Mouse (Mus musculus) midbrain, embryonic 15.5 days (tissue): ENCODE results near the gene Kif3b. TPM values are rescaled to one million over a fixed set of nuclear protein-coding genes. Genes with fewer than 3 reads are reported as not detected.

Source experiments
- ATAC-seq: fragments of 200-750 bp; cut with Nextera tagmentation; replicated peaks from 2 replicates; pipeline ENCODE4 v1.8.0; 2017; ENCODE audit warnings: moderate TSS enrichment
- H3K27ac ChIP-seq: fragments of 300-500 bp; sonication (generic); 2 replicates; pipeline ENCODE4 v1.5.1; 2015; ENCODE audit warnings: mild to moderate bottlenecking, inconsistent platforms
- H3K27me3 ChIP-seq: fragments of 300-500 bp; sonication (generic); replicated peaks from 2 replicates; pipeline ENCODE4 v1.6.1; 2015; ENCODE audit warnings: inconsistent platforms
- H3K36me3 ChIP-seq: fragments of 300-500 bp; sonication (generic); replicated peaks from 2 replicates; pipeline ENCODE4 v1.6.1; 2015; ENCODE audit warnings: inconsistent platforms
- H3K4me1 ChIP-seq: fragments of 300-500 bp; sonication (generic); 2 replicates; pipeline ENCODE4 v1.6.1; 2015; ENCODE audit warnings: inconsistent platforms
- H3K4me2 ChIP-seq: fragments of 300-500 bp; sonication (generic); 2 replicates; pipeline ENCODE4 v1.6.1; 2015; ENCODE audit warnings: inconsistent platforms, mild to moderate bottlenecking, moderate library complexity
- H3K4me3 ChIP-seq: fragments of 300-500 bp; sonication (generic); 2 replicates; pipeline ENCODE4 v1.5.1; 2015; ENCODE audit warnings: mild to moderate bottlenecking, inconsistent platforms
- H3K9ac ChIP-seq: fragments of 300-500 bp; sonication (generic); 2 replicates; pipeline ENCODE4 v1.6.1; 2015; ENCODE audit warnings: mild to moderate bottlenecking, inconsistent platforms
- H3K9me3 ChIP-seq: fragments of 300-500 bp; sonication (generic); 2 replicates; pipeline ENCODE4 v1.6.1; 2016; ENCODE audit warnings: inconsistent platforms
- WGBS: fragments of 180-500 bp; shearing (Covaris S2); methylation state at CpG from one replicate; pipeline ENCODE4 v1.1.7; 2015; ENCODE audit warnings: mixed read lengths; 5-methylcytosine and 5-hydroxymethylcytosine counted together
- polyA plus RNA-seq: library from polyadenylated mRNA; unstranded; fragments of >200 nt; fragmentation: Nextera tagmentation; extraction: Ambion mirVana; gene quantifications from 2 replicates; pipeline ENCODE4 v1.2.1, GENCODE M21; 2015

Gene Kif3b
- polyA plus RNA-seq, 1 experiment from 2014 or later = 24.7 TPM

DNA sequence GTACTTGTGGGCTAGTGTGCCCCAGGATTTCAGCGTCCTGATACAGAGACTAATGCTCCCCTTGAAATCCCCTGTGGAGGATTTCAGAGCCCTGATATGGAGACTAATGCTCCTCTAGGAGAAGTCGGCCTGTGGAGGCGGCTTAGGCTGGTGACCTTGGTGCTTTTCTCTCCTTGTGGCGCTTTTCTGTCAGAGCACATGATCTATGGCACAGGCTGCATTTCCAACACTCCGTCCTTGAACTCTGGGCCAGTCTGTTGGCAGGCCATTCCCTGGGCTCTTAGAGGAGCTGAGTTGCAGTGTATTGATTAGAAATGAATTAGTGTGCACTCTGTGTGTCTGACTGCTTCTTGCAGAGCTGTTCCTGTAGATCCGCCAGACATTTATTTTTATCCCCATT is 14.0 kb downstream of the Kif3b start:
- no peak overlapping the region for H3K4me2 ChIP-seq
- no peak overlapping the region for H3K4me3 ChIP-seq
- H3K27ac ChIP-seq = no peak overlapping the region
- H3K4me1 ChIP-seq = no peaks in the 10 kb centered on the region
- H3K9me3 ChIP-seq = no peaks in the 10 kb centered on the region
- no peak for ATAC-seq
- H3K9ac ChIP-seq = no peak overlapping the region
- H3K27me3 ChIP-seq = no peaks in the 10 kb centered on the region
- H3K36me3 ChIP-seq = no peaks in the 10 kb centered on the region
- whole genome bisulfite sequencing = 81% methylated on average over 6 of the region's 6 CpGs

GRCm38 (mm10) chr2:153308586-153308985 is 17.4 kb downstream of the Kif3b start:
- H3K4me2 ChIP-seq = no peak overlapping the region
- H3K9ac ChIP-seq = no peak overlapping the region
- no peak overlapping the region for H3K4me3 ChIP-seq
- H3K27ac ChIP-seq = no peak overlapping the region
- no peaks in the 10 kb centered on the region for H3K27me3 ChIP-seq
- H3K4me1 ChIP-seq = no peaks in the 10 kb centered on the region
- H3K9me3 ChIP-seq = no peaks in the 10 kb centered on the region
- ATAC-seq = no peak
- H3K36me3 ChIP-seq = no peaks in the 10 kb centered on the region
- 91% methylated on average over 7 of the region's 7 CpGs for WGBS

DNA sequence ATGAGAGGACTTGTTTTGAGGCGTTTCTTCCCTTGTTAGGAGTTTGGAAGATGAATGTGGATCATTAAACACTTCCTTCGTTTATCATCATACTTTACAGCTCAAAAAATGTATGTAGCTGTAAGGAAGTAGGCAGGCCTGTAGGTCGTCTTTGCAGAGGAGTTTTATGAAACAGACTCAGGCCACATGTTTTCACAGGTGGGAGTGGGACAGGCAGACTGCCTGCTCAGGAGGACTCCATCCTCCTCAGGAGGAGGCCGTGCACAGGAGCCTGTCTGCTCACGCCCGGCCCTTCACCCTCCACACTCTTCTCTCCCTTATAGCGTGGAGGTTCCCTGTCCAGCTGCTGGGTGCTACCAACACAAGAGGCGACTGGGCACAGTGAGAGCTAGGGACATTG is 17.9 kb downstream of the Kif3b start:
- Histone ChIP-seq H3K9ac (no peak overlapping the region), H3K27ac (no peak overlapping the region), H3K4me2 (no peak overlapping the region), H3K4me3 (no peak overlapping the region), H3K36me3 (no peaks in the 10 kb centered on the region), H3K27me3 (no peaks in the 10 kb centered on the region), H3K9me3 (no peaks in the 10 kb centered on the region), H3K4me1 (no peaks in the 10 kb centered on the region)
- WGBS = 84% methylated on average over 8 of the region's 8 CpGs
- ATAC-seq = no peak

DNA sequence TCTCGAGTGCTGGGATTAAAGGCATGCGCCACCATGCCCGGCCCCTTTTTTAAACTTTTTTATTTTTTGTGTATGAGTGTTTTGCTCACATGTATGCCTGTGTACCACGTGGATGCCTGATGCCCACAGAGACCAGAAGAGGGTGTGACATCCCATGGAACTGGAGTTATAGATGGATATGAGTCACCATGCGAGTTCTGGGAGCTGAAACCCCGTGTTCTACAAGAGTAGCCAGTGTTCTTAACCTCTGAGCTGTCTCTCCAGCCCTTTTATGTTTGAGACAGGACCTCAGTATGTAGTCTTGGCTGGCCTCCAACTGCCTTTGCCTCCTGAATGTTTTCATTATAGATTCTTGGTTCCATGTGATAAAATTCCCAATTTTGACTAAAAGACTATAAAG is 19.0 kb downstream of the Kif3b start:
- Histone ChIP-seq H3K9me3 (no peaks in the 10 kb centered on the region), H3K27me3 (no peaks in the 10 kb centered on the region), H3K4me1 (no peaks in the 10 kb centered on the region), H3K4me3 (no peak overlapping the region), H3K36me3 (no peaks in the 10 kb centered on the region), H3K27ac (no peak overlapping the region), H3K4me2 (no peak overlapping the region), H3K9ac (no peak overlapping the region)
- 78% methylated on average over 6 of the region's 6 CpGs for WGBS
- no peak for ATAC-seq

DNA sequence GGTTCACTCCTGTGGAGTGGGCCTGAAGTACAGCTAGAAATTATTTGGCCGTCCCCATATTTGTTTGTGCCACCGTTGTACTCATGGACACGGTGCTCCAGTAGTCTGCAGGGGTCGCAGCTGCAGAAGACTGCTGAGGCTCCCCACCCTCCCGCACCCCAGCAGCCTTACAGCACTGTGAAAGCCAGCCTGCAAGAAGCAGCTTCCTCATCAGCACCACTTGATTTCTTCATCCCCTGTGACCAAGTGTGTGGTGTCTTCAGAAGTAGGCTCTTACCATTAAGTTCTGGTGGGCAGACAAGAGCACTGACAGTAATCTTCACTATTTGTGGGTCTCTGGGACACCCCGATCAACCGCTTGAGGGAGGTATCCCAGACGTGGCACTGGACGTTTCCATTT is 21.7 kb downstream of the Kif3b start:
- ATAC-seq = no peak
- Histone ChIP-seq H3K4me3 (no peak overlapping the region), H3K4me1 (no peaks in the 10 kb centered on the region), H3K27me3 (no peaks in the 10 kb centered on the region), H3K9ac (no peak overlapping the region), H3K4me2 (no peak overlapping the region), H3K36me3 (peaks cover 4% of the 10 kb centered on the region; the same call in 1 of the 2 replicates), H3K9me3 (no peaks in the 10 kb centered on the region), H3K27ac (no peak overlapping the region)
- WGBS = 87% methylated on average over 9 of the region's 9 CpGs

DNA sequence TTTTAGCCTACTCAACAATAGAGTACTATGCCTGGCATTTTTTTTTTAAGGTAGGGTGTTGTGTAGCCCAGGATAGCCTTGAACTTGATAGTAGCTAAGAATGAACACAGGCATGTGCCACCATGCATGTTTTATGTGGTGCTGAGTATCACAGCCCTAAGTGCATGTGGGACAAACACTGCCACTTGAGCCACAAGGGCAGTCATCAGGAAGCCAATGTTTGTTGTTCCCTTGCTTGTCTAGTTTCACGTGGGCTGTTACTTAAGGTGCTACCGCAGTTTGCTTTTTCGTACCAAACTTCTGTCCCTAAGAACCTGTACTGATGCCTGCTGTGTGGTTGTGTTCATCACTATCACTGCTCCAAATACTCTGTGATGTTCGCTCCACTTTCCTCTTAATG is 27.2 kb downstream of the Kif3b start:
- 93% methylated on average over 4 of the region's 4 CpGs for WGBS
- Histone ChIP-seq H3K9ac (no peak overlapping the region), H3K27me3 (no peaks in the 10 kb centered on the region), H3K9me3 (no peaks in the 10 kb centered on the region), H3K4me3 (no peak overlapping the region), H3K27ac (no peak overlapping the region), H3K4me2 (no peak overlapping the region), H3K4me1 (no peaks in the 10 kb centered on the region), H3K36me3 (peaks cover 28% of the 10 kb centered on the region)
- ATAC-seq = no peak

- Histone ChIP-seq H3K36me3 (peaks cover 35% of the 10 kb centered on the region), H3K4me1 (no peaks in the 10 kb centered on the region), H3K27ac (no peak overlapping the region), H3K4me2 (no peak overlapping the region), H3K4me3 (no peak overlapping the region), H3K9me3 (no peaks in the 10 kb centered on the region), H3K9ac (no peak overlapping the region), H3K27me3 (no peaks in the 10 kb centered on the region)
- 89% methylated on average over 8 of the region's 8 CpGs for WGBS
- ATAC-seq = no peak
Measured at GRCm38 (mm10) chr2:153319036-153319643, 27.9 kb downstream of the Kif3b start.

DNA sequence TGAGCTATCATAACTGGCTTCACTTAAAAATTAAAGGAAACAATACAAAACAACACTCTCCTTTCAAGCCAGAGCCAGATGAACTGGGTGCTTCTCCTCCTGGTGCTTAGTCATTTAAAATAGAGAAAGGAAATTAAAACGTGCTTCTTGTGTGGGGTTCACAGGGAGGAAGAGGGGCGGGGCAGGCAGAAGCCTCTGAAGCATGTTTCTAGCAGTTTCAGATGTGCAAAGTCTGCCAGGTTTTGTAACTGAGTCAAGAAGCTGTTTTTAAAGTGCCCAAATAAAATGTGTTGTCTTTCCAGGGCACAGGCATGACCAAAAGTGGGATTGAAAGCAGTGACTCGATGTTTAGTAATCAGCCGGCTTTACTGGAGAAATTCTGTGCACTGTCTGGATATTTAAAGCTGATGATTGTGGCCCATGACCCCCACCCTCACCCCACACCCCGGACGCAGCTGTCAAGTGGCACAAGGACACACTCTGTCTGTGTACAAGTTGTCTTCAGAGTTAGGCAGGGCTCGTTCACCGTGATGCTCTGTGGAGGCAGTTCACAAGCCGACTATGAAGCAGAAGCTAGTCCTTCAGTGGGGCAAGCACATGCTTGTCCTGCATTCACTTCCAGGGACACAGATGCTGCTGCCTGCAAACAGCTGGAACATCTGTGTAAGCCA is 34.6 kb downstream of the Kif3b start:
- no peak overlapping the region for H3K4me3 ChIP-seq
- no peak overlapping the region for H3K4me2 ChIP-seq
- no peaks in the 10 kb centered on the region for H3K27me3 ChIP-seq
- no peak overlapping the region for H3K27ac ChIP-seq
- H3K9me3 ChIP-seq = no peaks in the 10 kb centered on the region
- H3K9ac ChIP-seq = no peak overlapping the region
- no peaks in the 10 kb centered on the region for H3K4me1 ChIP-seq
- ATAC-seq = no peak
- H3K36me3 ChIP-seq = peaks cover 53% of the 10 kb centered on the region
- 89% methylated on average over 9 of the region's 9 CpGs for WGBS

DNA sequence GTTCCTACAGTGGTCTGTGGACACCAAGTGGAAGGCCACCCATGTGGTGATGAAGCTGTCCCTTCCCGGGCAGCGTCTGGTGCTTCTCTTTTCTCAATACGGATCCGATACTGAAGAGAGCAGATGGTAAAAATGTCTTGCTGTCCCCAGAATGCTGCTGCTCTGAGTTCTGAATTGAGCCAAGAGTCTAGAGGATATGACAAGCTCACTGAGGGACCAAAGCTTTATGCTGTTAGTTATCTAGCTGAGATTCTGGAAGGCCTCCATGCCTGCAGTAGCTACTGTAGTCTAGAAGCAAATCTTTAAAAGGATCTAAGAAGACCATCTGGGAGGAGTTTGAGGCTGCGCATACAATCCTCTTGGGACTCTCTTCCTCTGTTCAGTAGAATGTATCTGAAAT is 41.1 kb downstream of the Kif3b start:
- no peak for ATAC-seq
- H3K4me3 ChIP-seq = no peak overlapping the region
- H3K4me1 ChIP-seq = no peaks in the 10 kb centered on the region
- H3K27me3 ChIP-seq = no peaks in the 10 kb centered on the region
- 97% methylated on average over 5 of the region's 5 CpGs for WGBS
- H3K36me3 ChIP-seq = peaks cover 29% of the 10 kb centered on the region
- no peak overlapping the region for H3K27ac ChIP-seq
- no peak overlapping the region for H3K4me2 ChIP-seq
- H3K9me3 ChIP-seq = no peaks in the 10 kb centered on the region
- no peak overlapping the region for H3K9ac ChIP-seq

- Histone ChIP-seq H3K4me2 (no peak overlapping the region), H3K27me3 (no peaks in the 10 kb centered on the region), H3K4me3 (no peak overlapping the region), H3K27ac (no peak overlapping the region), H3K4me1 (no peaks in the 10 kb centered on the region), H3K9me3 (no peaks in the 10 kb centered on the region), H3K36me3 (peaks cover 29% of the 10 kb centered on the region), H3K9ac (no peak overlapping the region)
- WGBS = 98% methylated on average over 3 of the region's 3 CpGs
- no peak for ATAC-seq
Measured at GRCm38 (mm10) chr2:153332981-153333380, 41.8 kb downstream of the Kif3b start.

GRCm38 (mm10) chr2:153333822-153334232 is 42.6 kb downstream of the Kif3b start:
- Histone ChIP-seq H3K4me1 (no peaks in the 10 kb centered on the region), H3K9me3 (no peaks in the 10 kb centered on the region), H3K36me3 (peaks cover 29% of the 10 kb centered on the region), H3K27me3 (no peaks in the 10 kb centered on the region), H3K4me3 (no peak overlapping the region), H3K9ac (no peak overlapping the region), H3K27ac (no peak overlapping the region), H3K4me2 (no peak overlapping the region)
- ATAC-seq = no peak
- 91% methylated on average over 6 of the region's 6 CpGs for WGBS

DNA sequence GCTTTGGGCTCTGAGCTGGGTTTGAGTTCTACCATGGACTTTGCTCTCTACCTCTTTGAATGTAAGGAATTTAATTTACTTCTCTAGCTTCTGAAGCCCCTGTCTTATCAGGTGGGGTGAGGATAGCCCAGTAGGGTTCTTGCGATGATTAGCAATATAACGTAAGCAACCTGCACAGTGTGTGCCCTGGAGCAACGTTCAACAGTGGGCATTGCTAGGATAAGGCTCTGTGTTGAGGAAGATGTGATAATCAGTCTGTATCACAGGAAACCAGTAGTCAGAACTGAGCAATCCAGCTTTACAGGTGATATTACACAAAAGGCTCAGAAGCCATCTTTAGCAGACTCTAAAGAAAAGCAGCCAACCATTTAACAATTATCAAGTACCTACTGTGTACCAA is 43.1 kb downstream of the Kif3b start:
- Histone ChIP-seq H3K4me2 (no peak overlapping the region), H3K4me1 (no peaks in the 10 kb centered on the region), H3K27me3 (no peaks in the 10 kb centered on the region), H3K36me3 (peaks cover 29% of the 10 kb centered on the region), H3K27ac (no peak overlapping the region), H3K9ac (no peak overlapping the region), H3K9me3 (no peaks in the 10 kb centered on the region), H3K4me3 (no peak overlapping the region)
- ATAC-seq = no peak
- WGBS = 91% methylated on average over 3 of the region's 3 CpGs

DNA sequence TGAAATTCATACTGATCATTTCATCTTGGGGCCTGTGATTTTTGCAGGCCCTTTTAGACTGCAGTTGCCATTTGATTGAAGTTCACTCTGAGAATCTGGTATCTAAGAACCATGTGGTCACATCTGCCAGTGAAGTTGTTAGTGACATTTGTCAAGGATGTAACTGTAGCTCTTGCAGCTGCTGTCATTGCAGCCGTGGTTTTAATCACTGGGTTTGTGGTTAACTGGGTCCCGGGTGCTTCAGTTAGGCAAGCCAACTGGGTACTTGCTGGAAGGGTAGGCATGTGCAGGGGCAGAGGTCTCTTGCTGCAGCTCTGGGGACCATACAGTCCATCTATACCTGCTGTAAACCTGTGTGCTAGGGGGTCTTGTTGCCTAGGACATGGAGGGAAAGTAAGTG is 44.9 kb downstream of the Kif3b start:
- 83% methylated on average over 2 of the region's 2 CpGs for WGBS

More for the DNA sequence above, 44.9 kb downstream of the Kif3b start:
- ATAC-seq = no peak
- Histone ChIP-seq H3K4me1 (no peaks in the 10 kb centered on the region), H3K27ac (no peak overlapping the region), H3K9ac (no peak overlapping the region), H3K9me3 (no peaks in the 10 kb centered on the region), H3K4me2 (no peak overlapping the region), H3K4me3 (no peak overlapping the region), H3K27me3 (no peaks in the 10 kb centered on the region), H3K36me3 (peaks cover 16% of the 10 kb centered on the region)
